Mouse (Mus musculus) lung, postnatal 0 days (tissue): ENCODE results near the gene Dusp1.

Source experiments
- CTCF ChIP-seq: IDR thresholded peaks from 2 replicates; pipeline ENCODE4 v1.5.1; 2016; ENCODE audit warnings: antibody characterized with exemption, mild to moderate bottlenecking
- EP300 ChIP-seq: IDR thresholded peaks from 2 replicates; pipeline ENCODE4 v1.6.1; 2016; ENCODE audit warnings: antibody characterized with exemption, mild to moderate bottlenecking, control low read depth

DNA sequence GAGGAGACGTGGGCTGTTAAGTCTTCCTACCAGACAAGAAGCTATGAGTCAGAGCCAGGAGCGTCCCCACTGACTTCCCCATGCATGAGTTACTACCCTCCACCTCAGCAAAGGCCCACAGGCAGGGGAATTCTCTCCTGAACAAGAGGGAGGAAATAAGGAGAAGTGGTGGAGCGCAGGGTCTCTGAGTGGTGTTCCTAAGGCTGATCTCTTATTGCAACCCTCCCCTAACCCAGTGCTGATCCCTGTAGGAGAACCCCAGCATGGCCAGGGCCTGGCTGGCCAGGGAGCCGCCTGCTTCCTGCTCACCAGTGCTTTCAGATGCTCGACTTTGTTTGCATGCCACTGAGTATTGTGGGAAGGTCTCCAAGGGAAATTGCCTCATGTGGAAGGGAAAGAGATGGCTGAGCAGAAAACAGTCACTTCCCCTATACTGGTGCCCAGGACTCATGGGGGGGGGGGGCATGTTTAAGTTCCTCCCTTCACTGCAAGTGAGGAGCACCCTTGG is 64.5 kb downstream of the Dusp1 start:
- TF ChIP-seq CTCF = no peak; the same call in 1 of the 2 replicates
- TF ChIP-seq EP300 = no peak; the same call in none of the 2 replicates
